Mouse (Mus musculus) liver, embryonic 16.5 days (tissue): ENCODE measurements at regions not wholly inside any gene's neighbourhood (a gene's known extent, or its start where the extent isn't known, plus 50 kb on each side); places are given as distances from the start of the nearest gene placed in this dataset.

ENCODE experiments used
- ATAC-seq: fragments of 200-750 bp; cut with Nextera tagmentation; 2 replicates; pipeline ENCODE4 v1.8.0; 2017; ENCODE audit warnings: low read depth, mild to moderate bottlenecking, moderate number of reproducible peaks, moderate library complexity
- H3K27ac ChIP-seq: fragments of 300-500 bp; sonication (generic); 2 replicates; pipeline ENCODE4 v1.5.1; 2014; ENCODE audit warnings: mild to moderate bottlenecking, low read length
- H3K27me3 ChIP-seq: fragments of 300-500 bp; sonication (generic); 2 replicates; pipeline ENCODE4 v1.6.1; 2014; ENCODE audit warnings: low read depth, low read length, mixed read lengths; ENCODE audit not compliant: control insufficient read depth, insufficient read depth
- H3K36me3 ChIP-seq: fragments of 300-500 bp; sonication (generic); 2 replicates; pipeline ENCODE4 v1.6.1; 2014; ENCODE audit warnings: mild to moderate bottlenecking; ENCODE audit not compliant: control insufficient read depth, insufficient read depth
- H3K4me1 ChIP-seq: fragments of 300-500 bp; sonication (generic); 2 replicates; pipeline ENCODE4 v1.6.1; 2014; ENCODE audit warnings: low read depth, low read length, mixed read lengths; ENCODE audit not compliant: control insufficient read depth
- H3K4me2 ChIP-seq: fragments of 300-500 bp; sonication (generic); 2 replicates; pipeline ENCODE4 v1.6.1; 2014; ENCODE audit warnings: low read depth, low read length, mixed read lengths
- H3K4me3 ChIP-seq: fragments of 300-500 bp; sonication (generic); 2 replicates; pipeline ENCODE4 v1.5.1; 2014; ENCODE audit warnings: low read depth, mild to moderate bottlenecking, low read length
- H3K9ac ChIP-seq: fragments of 300-500 bp; sonication (generic); 2 replicates; pipeline ENCODE4 v1.6.1; 2014; ENCODE audit warnings: low read depth, low read length
- H3K9me3 ChIP-seq: fragments of 300-500 bp; sonication (generic); replicated peaks from 2 replicates; pipeline ENCODE4 v1.6.1; 2016; ENCODE audit warnings: low read length; ENCODE audit not compliant: control insufficient read depth
- WGBS: fragments of 180-500 bp; shearing (Covaris S2); extraction: QIAGEN DNeasy Blood & Tissue Kit; methylation state at CpG from one replicate; pipeline ENCODE4 v1.1.7; 2014; ENCODE audit not compliant: insufficient replicate concordance; 5-methylcytosine and 5-hydroxymethylcytosine counted together

- Histone ChIP-seq H3K4me1 (no peaks in the 10 kb centered on the region), H3K9ac (no peak overlapping the region), H3K27ac (no peak overlapping the region), H3K4me2 (no peak overlapping the region), H3K9me3 (no peaks in the 10 kb centered on the region; the same call in 1 of the 2 replicates), H3K36me3 (no peaks in the 10 kb centered on the region), H3K27me3 (no peaks in the 10 kb centered on the region), H3K4me3 (no peak overlapping the region)
- WGBS = 61% methylated on average over 4 of the region's 4 CpGs
- no peak for ATAC-seq
These were observed 157.3 kb downstream of the Rpap3 start for GRCm38 (mm10) chr15:97548354-97548753.

GRCm38 (mm10) chr15:97545034-97545433 is 160.6 kb downstream of the Rpap3 start:
- Histone ChIP-seq H3K4me2 (no peak overlapping the region), H3K4me1 (no peaks in the 10 kb centered on the region), H3K36me3 (no peaks in the 10 kb centered on the region), H3K27me3 (no peaks in the 10 kb centered on the region), H3K4me3 (no peak overlapping the region), H3K9me3 (no peaks in the 10 kb centered on the region; the same call in 1 of the 2 replicates), H3K27ac (no peak overlapping the region), H3K9ac (no peak overlapping the region)
- no peak for ATAC-seq
- WGBS = 76% methylated on average over 11 of the region's 11 CpGs

GRCm38 (mm10) chr15:97541646-97542045 is 164.0 kb downstream of the Rpap3 start:
- H3K4me1 ChIP-seq = no peaks in the 10 kb centered on the region
- no peak overlapping the region for H3K4me3 ChIP-seq
- H3K9me3 ChIP-seq = no peaks in the 10 kb centered on the region
- H3K36me3 ChIP-seq = no peaks in the 10 kb centered on the region
- H3K27me3 ChIP-seq = no peaks in the 10 kb centered on the region
- no peak overlapping the region for H3K27ac ChIP-seq
- no peak overlapping the region for H3K9ac ChIP-seq
- no peak for ATAC-seq
- no peak overlapping the region for H3K4me2 ChIP-seq
- WGBS = 74% methylated on average over 9 of the region's 9 CpGs

GRCm38 (mm10) chr15:97536145-97536544 is 169.5 kb downstream of the Rpap3 start:
- H3K9me3 ChIP-seq = no peaks in the 10 kb centered on the region
- no peak overlapping the region for H3K4me2 ChIP-seq
- H3K36me3 ChIP-seq = no peaks in the 10 kb centered on the region
- no peak for ATAC-seq
- WGBS = 83% methylated on average over 12 of the region's 12 CpGs
- no peak overlapping the region for H3K4me3 ChIP-seq
- H3K9ac ChIP-seq = no peak overlapping the region
- no peaks in the 10 kb centered on the region for H3K27me3 ChIP-seq
- no peaks in the 10 kb centered on the region for H3K4me1 ChIP-seq
- H3K27ac ChIP-seq = no peak overlapping the region

- Histone ChIP-seq H3K27ac (no peak overlapping the region), H3K4me3 (no peak overlapping the region), H3K27me3 (no peaks in the 10 kb centered on the region), H3K9me3 (no peaks in the 10 kb centered on the region), H3K9ac (no peak overlapping the region), H3K4me1 (no peaks in the 10 kb centered on the region), H3K4me2 (no peak overlapping the region), H3K36me3 (no peaks in the 10 kb centered on the region)
- no peak for ATAC-seq
- 59% methylated on average over 5 of the region's 5 CpGs for WGBS
These were observed 170.7 kb downstream of the Rpap3 start for GRCm38 (mm10) chr15:97534878-97535277.

- H3K9me3 ChIP-seq = no peaks in the 10 kb centered on the region
- no peaks in the 10 kb centered on the region for H3K4me1 ChIP-seq
- no peaks in the 10 kb centered on the region for H3K27me3 ChIP-seq
- no peak for ATAC-seq
- no peak overlapping the region for H3K27ac ChIP-seq
- H3K9ac ChIP-seq = no peak overlapping the region
- no peaks in the 10 kb centered on the region for H3K36me3 ChIP-seq
- no peak overlapping the region for H3K4me2 ChIP-seq
- no peak overlapping the region for H3K4me3 ChIP-seq
- 62% methylated on average over 12 of the region's 12 CpGs for WGBS
These were observed 171.9 kb downstream of the Rpap3 start for GRCm38 (mm10) chr15:97533553-97534291.

- H3K4me1 ChIP-seq = no peaks in the 10 kb centered on the region
- 48% methylated on average over 10 of the region's 10 CpGs for WGBS
- H3K36me3 ChIP-seq = no peaks in the 10 kb centered on the region
- no peak overlapping the region for H3K4me2 ChIP-seq
- no peaks in the 10 kb centered on the region for H3K9me3 ChIP-seq
- H3K4me3 ChIP-seq = no peak overlapping the region
- no peaks in the 10 kb centered on the region for H3K27me3 ChIP-seq
- H3K27ac ChIP-seq = no peak overlapping the region
- ATAC-seq = no peak
- H3K9ac ChIP-seq = no peak overlapping the region
These were observed 173.2 kb downstream of the Rpap3 start for GRCm38 (mm10) chr15:97532346-97532910.

GRCm38 (mm10) chr15:97528291-97529050 is 177.2 kb downstream of the Rpap3 start:
- H3K36me3 ChIP-seq = no peaks in the 10 kb centered on the region
- WGBS = 63% methylated on average over 11 of the region's 11 CpGs
- ATAC-seq = no peak

GRCm38 (mm10) chr15:97520395-97520794 is 185.2 kb downstream of the Rpap3 start:
- Histone ChIP-seq H3K9ac (no peak overlapping the region), H3K27ac (no peak overlapping the region), H3K9me3 (no peaks in the 10 kb centered on the region), H3K4me2 (no peak overlapping the region), H3K36me3 (no peaks in the 10 kb centered on the region), H3K27me3 (no peaks in the 10 kb centered on the region), H3K4me1 (no peaks in the 10 kb centered on the region), H3K4me3 (no peak overlapping the region)
- no peak for ATAC-seq
- WGBS = 33% methylated on average over 2 of the region's 2 CpGs

More at GRCm38 (mm10) chr15:97528291-97529050, 177.2 kb downstream of the Rpap3 start:
- H3K4me3 ChIP-seq = no peak overlapping the region
- H3K27ac ChIP-seq = no peak overlapping the region
- no peaks in the 10 kb centered on the region for H3K9me3 ChIP-seq
- H3K4me1 ChIP-seq = no peaks in the 10 kb centered on the region
- H3K27me3 ChIP-seq = no peaks in the 10 kb centered on the region
- no peak overlapping the region for H3K4me2 ChIP-seq
- H3K9ac ChIP-seq = no peak overlapping the region
